Mouse (Mus musculus) cerebellum, adult 2 months (tissue): ENCODE data around the gene Birc5.

Experiments used
- CTCF ChIP-seq: fragments of 200-500 bp; IDR thresholded peaks from 2 replicates; pipeline ENCODE4 v1.5.1; 2011; ENCODE audit warnings: low read depth, mild to moderate bottlenecking, control low read depth, low read length, moderate library complexity, borderline replicate concordance; ENCODE audit not compliant: insufficient read depth
- POLR2A ChIP-seq: fragments of 200-500 bp; IDR thresholded peaks from 2 replicates; pipeline ENCODE4 v1.6.1; 2011; ENCODE audit warnings: low read length, control low read depth, borderline replicate concordance; ENCODE audit not compliant: insufficient read depth

DNA sequence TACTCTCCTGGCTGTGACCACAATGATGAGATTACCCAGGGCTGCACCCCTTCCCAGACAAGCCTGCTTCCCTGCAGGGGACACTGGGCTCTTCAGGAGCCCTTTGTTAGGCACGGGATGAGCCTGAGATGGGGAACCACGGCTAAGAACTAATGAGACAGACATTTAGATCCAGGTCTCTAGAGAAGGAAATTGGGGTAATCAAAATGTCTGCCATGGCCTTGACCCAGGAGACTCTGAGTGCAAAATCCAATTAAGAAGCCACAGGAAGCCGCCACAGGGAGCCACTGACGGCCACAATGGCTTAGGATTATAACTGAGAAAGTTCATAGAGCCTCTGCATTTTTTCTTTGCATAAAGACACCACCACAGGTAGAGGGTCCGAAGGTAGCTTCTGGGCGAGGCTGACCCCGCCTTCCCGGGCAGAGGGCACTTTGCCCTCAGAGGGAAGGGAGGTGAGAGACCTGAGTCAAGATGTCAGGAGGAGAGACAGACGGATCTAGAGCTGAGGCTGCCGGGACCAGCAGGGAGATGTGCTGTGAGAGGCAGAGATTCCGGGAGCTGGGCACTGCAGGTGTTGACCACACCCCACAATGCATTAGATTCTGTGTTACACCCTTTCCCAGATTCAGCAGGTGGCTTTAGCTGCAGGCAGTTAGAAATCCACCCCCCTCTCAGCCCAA is 14.3 kb downstream of the Birc5 start:
- no peak for TF ChIP-seq CTCF
- TF ChIP-seq POLR2A, result no peak
